Mouse (Mus musculus) olfactory bulb, adult 2 months (tissue): ENCODE data around the gene Ccdc24.

Source experiments
- CTCF ChIP-seq: fragments of 200-500 bp; IDR thresholded peaks from 2 replicates; pipeline ENCODE4 v1.5.1; 2012; ENCODE audit warnings: low read depth, mild to moderate bottlenecking, low read length, moderate library complexity; ENCODE audit not compliant: insufficient read depth
- POLR2A ChIP-seq: fragments of 200-500 bp; IDR thresholded peaks from 2 replicates; pipeline ENCODE4 v1.6.1; 2012; ENCODE audit warnings: mild to moderate bottlenecking, low read depth, low read length, moderate library complexity; ENCODE audit not compliant: insufficient read depth

DNA sequence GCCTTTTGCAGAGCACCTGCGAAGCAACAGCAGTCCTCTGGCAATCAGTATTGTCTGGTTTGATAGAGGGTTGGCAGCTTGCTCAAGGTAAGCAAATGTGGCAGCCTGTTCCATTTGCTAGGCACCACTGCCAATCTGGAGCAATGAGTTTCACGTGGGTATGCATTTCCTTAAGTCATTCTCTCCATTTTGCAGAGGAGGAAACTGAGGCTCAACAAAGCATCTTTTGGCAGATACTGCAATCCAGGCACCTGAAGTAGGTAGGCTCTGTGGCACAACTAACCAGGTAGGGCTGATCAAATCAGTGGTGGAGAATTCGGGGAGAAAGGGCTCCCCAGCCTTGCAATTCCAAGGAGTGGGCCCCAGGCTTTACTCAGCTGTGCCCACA lies 37.9 kb downstream of the Ccdc24 start, which contains the start of gene Slc6a9:
- TF ChIP-seq CTCF: no peak
- TF ChIP-seq POLR2A: no peak
